In the genomic region with DNA sequence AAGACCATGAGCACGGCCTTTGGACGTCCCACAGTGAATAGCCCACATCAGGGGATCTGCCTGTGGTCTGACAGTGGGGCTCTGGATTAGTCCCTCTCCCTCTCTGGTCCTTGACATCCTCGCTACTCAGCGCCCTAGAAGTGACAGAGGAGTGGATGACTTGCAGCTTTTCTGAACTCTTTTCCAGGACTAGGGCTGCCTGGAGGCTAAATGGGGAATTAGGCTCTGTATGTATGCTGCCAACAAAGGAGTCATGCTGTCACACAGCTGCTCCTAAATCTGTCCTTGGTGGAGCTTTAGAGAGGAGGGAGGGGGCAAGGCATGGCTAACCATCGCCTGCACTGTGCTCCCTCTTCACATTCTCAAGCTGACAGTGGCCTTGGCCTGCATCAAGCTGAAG, we compare ENCODE assay signal across 9 mouse cellular contexts. TPM values are rescaled to one million over a fixed set of nuclear protein-coding genes. Genes with fewer than 3 reads are reported as not detected.
A peak's percentile ranks its signal among the peaks of the same experiment; 100 is the strongest.
DNase-seq lines count a peak whose midpoint lies in the region; ATAC-seq and TF ChIP-seq lines count a peak whose summit lies in the region.
"Had no signal": no experiment of that assay in that cellular context is flagged by ENCODE, and none has a peak within 500 bp of the region (broad histone marks: within the 10 kb centered on the region; RNA-seq: fewer than 3 reads in every experiment).

No protein-coding gene starts in this region.

- no peak overlapping the region for H3K4me3 ChIP-seq in neural tube, embryonic 12.5 days
- H3K4me3 ChIP-seq in stomach, postnatal 0 days (ENCODE audit: low read depth, low read length), result no peak overlapping the region
- H3K4me3 ChIP-seq: megakaryocyte, embryonic 14.5 days had no signal

- no peaks in the 10 kb centered on the region for H3K27me3 ChIP-seq in neural tube, embryonic 12.5 days (replicated peaks)
- no peaks in the 10 kb centered on the region for H3K27me3 ChIP-seq in stomach, postnatal 0 days (ENCODE audit: control insufficient read depth, insufficient read depth, low read length)
- H3K27me3 ChIP-seq: megakaryocyte, embryonic 14.5 days had no signal

- no peak overlapping the region for H3K9ac ChIP-seq in neural tube, embryonic 12.5 days
- no peak overlapping the region for H3K9ac ChIP-seq in stomach, postnatal 0 days (ENCODE audit: low read length)

- no peak overlapping the region for H3K27ac ChIP-seq in neural tube, embryonic 12.5 days
- H3K27ac ChIP-seq in stomach, postnatal 0 days (replicated peaks), result no peak overlapping the region

- no peaks in the 10 kb centered on the region for H3K36me3 ChIP-seq in neural tube, embryonic 12.5 days
- H3K36me3 ChIP-seq in stomach, postnatal 0 days (ENCODE audit: control insufficient read depth, insufficient read depth, low read length), result no peaks in the 10 kb centered on the region

- no peak overlapping the region for H3K4me2 ChIP-seq in neural tube, embryonic 12.5 days (replicated peaks)
- H3K4me2 ChIP-seq in stomach, postnatal 0 days (replicated peaks; ENCODE audit: low read depth), result no peak overlapping the region

- peak; percentile 24 for DNase-seq in adrenal gland, adult 8-10 months
- no peak for DNase-seq in adrenal gland, postnatal 4 days (ENCODE audit: low spot score in 2 of 2)
- DNase-seq in neural tube, embryonic 10.5 days (ENCODE audit: extremely low spot score, low spot score), result no peak
- peak; percentile 34 to 51 for DNase-seq in heart, postnatal 14 days
- DNase-seq in stomach, postnatal 0 days (ENCODE audit: low spot score), result no peak
- DNase-seq in urinary bladder, postnatal 10 days (ENCODE audit: low spot score), result no peak
- DNase-seq in urinary bladder, adult 18-20 months (ENCODE audit: low spot score in 2 of 2), result no peak

- H3K4me1 ChIP-seq in neural tube, embryonic 12.5 days, result peaks cover 9% of the 10 kb centered on the region
- H3K4me1 ChIP-seq in stomach, postnatal 0 days (replicated peaks; ENCODE audit: control insufficient read depth, insufficient read depth), result no peaks in the 10 kb centered on the region
- H3K4me1 ChIP-seq: megakaryocyte, embryonic 14.5 days had no signal

- no peak for TF ChIP-seq CTCF in stomach, postnatal 0 days (IDR thresholded peaks at IDR 0.05; ENCODE audit: low read depth)

- H3K9me3 ChIP-seq in neural tube, embryonic 12.5 days, result no peaks in the 10 kb centered on the region
- no peaks in the 10 kb centered on the region for H3K9me3 ChIP-seq in stomach, postnatal 0 days (ENCODE audit: control insufficient read depth, low read length)
- H3K9me3 ChIP-seq: megakaryocyte, embryonic 14.5 days had no signal

- peak; percentile 67 for ATAC-seq in neural tube, embryonic 12.5 days (ENCODE audit: low FRiP score, low read depth)
- ATAC-seq in stomach, postnatal 0 days (ENCODE audit: low FRiP score, low TSS enrichment), result peak; percentile 15; the same call in 1 of the 2 replicates

- no peak for TF ChIP-seq EP300 in stomach, postnatal 0 days (optimal IDR thresholded peaks at IDR 0.05)

- intact Hi-C loops in heart, postnatal 14 days (cut with DNase I), result loop anchor here (5.0 kb wide), 1 partner anchor 52 kb away; a partner anchor contains a TSS

- 23% methylated on average over 5 of the region's 5 CpGs for WGBS in neural tube, embryonic 12.5 days
- 53% methylated on average over 5 of the region's 5 CpGs for WGBS in stomach, postnatal 0 days

RNA-seq across cellular contexts. Expression of a gene that starts 53.1 kb away (rescaled TPM):
- total RNA-seq in adrenal gland, adult 8-10 months (2022), result 1 to 10 TPM; 1.3 to 3.6 (median 1.8) TPM
- total RNA-seq in adrenal gland, postnatal 4 days (2021), result 1 to 10 TPM; 1.9 to 7.2 TPM
- 1.6 TPM in 2 replicates for polyA plus RNA-seq in neural tube, embryonic 12.5 days (2016; fragmentation: Nextera tagmentation; extraction: Ambion mirVana)
- 10 to 100 TPM; 42.2 to 50.0 TPM for total RNA-seq in heart, postnatal 14 days (2021)
- polyA plus RNA-seq in stomach, postnatal 0 days (2015; fragmentation: Nextera tagmentation; extraction: Ambion mirVana), result 0.59 and 0.61 TPM in 2 replicates

Comparison
In these comparisons a context has a peak if more than half of its experiments do, and no peak if none do; other contexts are left out.
1. DNase-seq: peak in adrenal gland, adult 8-10 months (single experiment) and heart, postnatal 14 days (2 of 2); none in adrenal gland, postnatal 4 days (0 of 2), neural tube, embryonic 10.5 days (single experiment), stomach, postnatal 0 days (single experiment), urinary bladder, postnatal 10 days (single experiment) and urinary bladder, adult 18-20 months (0 of 2).
2. RNA of a gene that starts 53.1 kb away (total RNA-seq): 42.2 to 50.0 TPM in heart, postnatal 14 days; 1.9 to 7.2 TPM in adrenal gland, postnatal 4 days and 1.3 to 3.6 TPM in adrenal gland, adult 8-10 months; every median in the first group is over 4 times any median in the second.